Mouse (Mus musculus): Measurements from ENCODE around the gene Klra2. TPM values are rescaled to one million over a fixed set of nuclear protein-coding genes. Genes with fewer than 3 reads are reported as not detected.
A peak's percentile ranks its signal among the peaks of the same experiment; 100 is the strongest.
"Not testable (repeated sequence)": the region's sequence is repeated elsewhere in the genome, so short reads cannot be mapped to it uniquely, and the experiment has no call there.

Klra2 gene
- not detected in 2 replicates for total RNA-seq (2014; fragmentation: Nextera tagmentation)
- not detected in 2 replicates for total RNA-seq (2017)

DNA sequence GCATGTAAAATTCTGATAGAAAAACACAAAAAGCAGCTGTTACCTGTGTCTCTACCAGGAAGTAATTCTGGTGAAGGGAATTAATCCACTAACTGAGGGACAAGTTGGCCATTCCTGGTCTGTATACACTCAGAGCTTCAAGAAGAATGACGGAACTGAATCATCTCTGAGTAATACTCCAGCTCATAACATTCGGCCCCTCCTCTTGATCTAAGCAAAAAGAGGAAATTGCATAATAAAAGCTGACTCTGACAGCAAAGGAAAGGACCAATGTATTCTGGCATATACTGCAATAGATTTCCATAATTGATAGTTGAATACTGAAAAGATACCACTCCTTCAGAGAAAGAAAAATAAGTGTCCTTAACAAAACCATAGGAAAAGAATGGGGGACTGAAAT lies at the start of gene Klra2:
Gene Klra2 (minus strand): TSS at position 157 of the 400 bp plus-strand sequence.
- no peak for ATAC-seq (replicated peaks; ENCODE audit: low FRiP score, low TSS enrichment, poor library complexity, severe bottlenecking)

GRCm38 (mm10) chr6:131294435-131295112 lies 47.4 kb upstream of the Klra2 start:
- no peak for ATAC-seq (replicated peaks; ENCODE audit: low FRiP score, low TSS enrichment, poor library complexity, severe bottlenecking)

DNA sequence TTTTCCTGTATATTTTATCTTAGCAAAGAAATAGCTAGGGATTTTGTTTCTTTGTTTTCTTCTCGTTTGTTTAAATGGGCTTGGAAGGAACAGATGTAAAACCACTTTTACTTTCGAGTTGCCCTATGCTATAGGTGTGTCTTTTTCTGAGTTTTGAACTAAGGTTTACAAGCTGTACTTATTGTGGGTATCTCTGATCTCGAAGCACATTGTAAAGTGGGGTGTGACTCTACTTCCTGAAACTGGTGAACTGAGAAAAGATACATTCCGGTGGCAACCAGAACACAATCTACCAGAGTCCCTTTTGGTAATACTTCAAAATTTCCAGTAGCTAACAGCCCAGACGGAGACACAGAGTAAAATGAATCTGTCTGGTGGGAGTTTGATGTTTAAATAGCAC lies 46.8 kb upstream of the Klra2 start:
- no peak for ATAC-seq (replicated peaks; ENCODE audit: low FRiP score, low TSS enrichment, poor library complexity, severe bottlenecking)

GRCm38 (mm10) chr6:131292991-131293788 lies 46.0 kb upstream of the Klra2 start, which contains the start of gene Magohb:
Gene Magohb (minus strand): TSS chr6:131293244.
- peak; percentile 70 for ATAC-seq (replicated peaks; ENCODE audit: low FRiP score, low TSS enrichment, poor library complexity, severe bottlenecking)

GRCm38 (mm10) chr6:131292276-131292990 lies 45.3 kb upstream of the Klra2 start:
- peak; percentile 28; the same call in 1 of the 2 replicates for ATAC-seq (replicated peaks; ENCODE audit: low FRiP score, low TSS enrichment, poor library complexity, severe bottlenecking)

DNA sequence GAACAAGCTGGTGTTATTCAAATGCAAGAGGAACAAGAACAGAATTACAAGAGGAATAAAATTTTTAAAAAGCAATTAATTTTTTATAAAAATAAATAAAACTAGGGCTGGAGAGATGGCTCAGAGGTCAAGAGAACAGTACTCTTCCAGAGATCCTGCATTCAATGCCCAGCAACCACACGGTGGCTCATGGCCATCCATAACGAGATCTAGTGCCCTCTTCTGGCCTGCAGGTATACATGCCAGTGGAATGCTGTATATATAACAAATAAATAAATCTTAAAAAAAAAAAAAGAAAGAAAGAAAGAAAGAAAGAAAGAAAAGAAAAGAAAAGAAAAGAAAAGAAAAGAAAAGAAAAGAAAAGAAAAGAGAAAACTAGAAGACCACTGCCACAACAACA lies 43.3 kb upstream of the Klra2 start:
- ATAC-seq (replicated peaks; ENCODE audit: low FRiP score, low TSS enrichment, poor library complexity, severe bottlenecking), result peak; percentile 71

DNA sequence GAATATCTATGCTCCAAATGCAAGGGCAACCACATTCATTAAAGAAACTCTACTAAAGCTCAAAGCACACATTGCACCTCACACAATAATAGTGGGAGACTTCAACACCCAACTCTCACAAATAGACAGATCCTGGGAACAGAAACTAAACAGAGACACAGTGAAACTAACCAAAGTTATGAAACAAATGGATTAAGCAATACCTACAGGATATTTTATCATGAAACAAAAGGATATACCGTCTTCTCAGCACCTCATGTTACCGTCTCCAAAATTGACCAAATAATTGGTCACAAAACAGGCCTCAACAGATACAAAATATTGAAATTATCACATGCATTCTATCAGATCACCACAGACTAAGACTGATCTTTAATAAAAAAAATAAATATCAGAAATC lies 31.0 kb upstream of the Klra2 start:
- ATAC-seq (replicated peaks; ENCODE audit: low FRiP score, low TSS enrichment, poor library complexity, severe bottlenecking), result not testable (repeated sequence)

DNA sequence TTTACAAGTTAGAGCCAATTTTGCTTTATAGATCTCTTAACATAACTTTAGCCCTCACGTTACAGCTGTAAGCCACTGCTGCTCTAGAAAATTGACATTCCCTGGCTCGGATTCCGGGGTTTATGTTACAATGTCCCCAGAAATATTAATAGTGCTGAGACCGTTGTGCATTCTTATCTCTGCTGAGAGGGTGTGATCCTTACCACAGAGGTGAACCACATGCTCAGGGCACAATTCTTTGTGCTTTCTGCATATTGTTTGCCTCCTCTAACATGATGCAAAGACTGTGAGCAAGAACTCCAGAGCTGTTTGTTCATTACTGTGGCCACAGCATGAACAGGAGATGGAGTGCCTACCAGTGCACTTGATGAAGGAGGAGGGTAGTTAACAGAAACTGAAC lies 29.5 kb upstream of the Klra2 start:
- peak; percentile 94 for ATAC-seq (replicated peaks; ENCODE audit: low FRiP score, low TSS enrichment, poor library complexity, severe bottlenecking)

DNA sequence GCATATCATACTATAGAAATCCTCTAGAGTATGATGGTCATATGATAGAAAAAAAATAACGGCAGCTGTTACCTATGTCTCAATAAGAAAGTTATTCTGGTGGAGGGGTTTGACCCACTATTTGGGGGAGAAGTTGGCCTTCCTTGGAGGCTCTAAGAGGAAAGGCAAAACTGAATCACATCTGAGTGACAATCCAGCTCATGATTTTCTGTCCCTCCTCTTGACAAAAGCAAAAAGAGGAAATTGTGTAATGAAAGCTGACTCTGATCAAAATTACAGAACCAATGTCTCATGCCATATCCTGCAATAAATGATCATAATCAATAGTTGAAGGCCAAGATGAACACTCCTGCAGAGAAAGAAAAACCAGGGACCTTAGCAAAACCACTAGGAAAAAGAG lies 25.1 kb upstream of the Klra2 start:
- no peak for ATAC-seq (replicated peaks; ENCODE audit: low FRiP score, low TSS enrichment, poor library complexity, severe bottlenecking)

DNA sequence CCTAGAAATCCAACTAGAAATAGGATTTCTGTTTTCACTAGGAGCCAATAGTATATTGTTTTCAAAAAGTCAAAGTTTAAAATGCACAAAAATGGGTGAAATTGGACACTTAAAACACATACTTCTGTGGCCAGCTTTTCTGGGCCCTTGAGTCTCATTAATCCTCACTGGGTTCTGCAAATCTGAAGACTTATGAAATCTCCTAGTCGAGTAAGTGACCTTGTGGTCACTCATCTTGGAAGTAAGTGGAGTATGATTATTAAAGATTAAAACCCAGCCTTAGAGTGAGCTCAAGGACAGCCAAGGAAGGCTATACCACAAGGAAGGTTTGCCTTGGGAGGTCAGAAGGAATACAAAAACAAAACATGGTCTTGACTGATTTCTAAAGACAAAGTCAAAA lies 23.1 kb upstream of the Klra2 start:
- ATAC-seq (replicated peaks; ENCODE audit: low FRiP score, low TSS enrichment, poor library complexity, severe bottlenecking), result no peak

DNA sequence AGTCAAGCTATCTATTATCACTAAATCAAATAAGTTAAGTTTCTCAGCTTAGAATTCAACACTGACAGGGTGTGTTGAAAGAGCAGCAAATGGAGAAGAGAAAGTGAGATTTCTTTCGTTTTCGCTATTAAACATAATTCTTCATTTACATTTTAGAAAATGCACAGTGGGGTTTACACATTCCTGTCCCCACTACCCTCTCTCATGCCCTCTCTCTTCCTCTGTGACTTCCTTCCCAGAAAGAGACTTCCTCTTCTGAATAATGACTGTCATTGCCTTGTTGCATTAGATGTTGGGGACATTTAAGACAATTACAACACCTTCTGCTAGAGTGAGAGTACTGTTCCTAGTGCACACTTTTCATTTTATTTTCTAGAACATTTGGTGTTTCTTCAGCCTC lies 22.4 kb upstream of the Klra2 start:
- no peak for ATAC-seq (replicated peaks; ENCODE audit: low FRiP score, low TSS enrichment, poor library complexity, severe bottlenecking)

DNA sequence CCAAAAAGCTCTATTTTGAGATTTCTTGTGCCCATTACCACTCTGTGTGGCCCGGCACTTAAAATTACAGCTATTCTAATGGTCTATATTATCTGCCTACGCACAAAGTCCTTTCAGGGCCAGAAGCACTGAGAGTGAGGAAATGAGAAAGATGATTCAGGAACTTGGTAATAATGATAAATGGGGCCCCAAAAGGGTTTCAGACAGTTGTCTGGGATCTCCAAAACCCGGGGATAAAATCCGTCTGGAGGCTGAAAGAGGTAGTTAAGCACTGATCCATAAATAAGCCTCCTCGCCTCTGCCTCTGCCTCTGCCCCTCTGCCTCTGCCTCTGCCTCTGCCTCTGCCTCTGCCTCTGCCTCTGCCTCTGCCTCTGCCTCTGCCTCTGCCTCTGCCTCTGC lies 17.0 kb upstream of the Klra2 start:
- no peak for ATAC-seq (replicated peaks; ENCODE audit: low FRiP score, low TSS enrichment, poor library complexity, severe bottlenecking)

DNA sequence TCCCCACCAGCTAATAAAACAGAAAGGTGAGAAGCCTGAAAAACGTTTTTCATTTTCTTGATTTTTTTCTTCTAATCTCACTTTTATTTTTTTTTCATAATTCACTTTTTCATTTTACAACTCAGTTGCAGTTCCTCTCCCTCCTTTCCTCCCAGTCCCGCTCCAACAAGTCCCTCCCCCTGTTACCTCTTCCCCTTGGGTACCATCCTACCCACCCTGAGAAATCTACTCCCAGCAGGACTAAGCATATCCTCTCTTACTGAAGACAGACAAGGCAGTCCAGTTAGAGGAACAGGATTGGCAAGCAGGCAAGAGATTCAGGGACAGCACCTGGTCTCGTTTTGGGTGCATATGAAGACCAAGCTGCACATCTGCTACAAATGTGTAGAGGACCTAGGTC lies 15.6 kb upstream of the Klra2 start:
- no peak for ATAC-seq (replicated peaks; ENCODE audit: low FRiP score, low TSS enrichment, poor library complexity, severe bottlenecking)

- no peak for ATAC-seq (replicated peaks; ENCODE audit: low FRiP score, low TSS enrichment, poor library complexity, severe bottlenecking)
Observed at GRCm38 (mm10) chr6:131262009-131262408, 14.8 kb upstream of the Klra2 start.

DNA sequence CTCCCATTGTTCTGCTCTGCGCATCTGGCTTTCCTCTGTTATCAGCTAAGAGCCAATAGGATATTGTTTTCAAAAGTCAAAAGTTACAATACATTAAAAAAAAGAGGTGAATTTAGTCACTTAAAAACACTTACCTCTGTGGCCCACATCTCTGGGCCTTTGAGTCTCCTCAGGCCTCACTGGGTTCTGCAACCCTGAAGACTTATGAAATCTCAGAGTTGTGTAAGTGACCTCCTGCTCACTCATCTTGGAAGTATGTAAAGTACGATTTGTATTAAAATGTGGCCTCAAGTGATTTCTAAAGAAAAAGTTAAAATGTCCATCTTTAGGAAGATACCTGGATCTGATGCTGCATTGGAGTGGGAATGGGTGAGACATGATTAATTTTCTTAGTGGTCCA lies 2.1 kb downstream of the Klra2 start:
- no peak for ATAC-seq (replicated peaks; ENCODE audit: low FRiP score, low TSS enrichment, poor library complexity, severe bottlenecking)

Other genes starting within 250 kb of the Klra2 start
- 51.5 and 62.2 TPM in 2 replicates for gene Magohb, start 45.9 kb upstream of the Klra2 start, total RNA-seq (2014; fragmentation: Nextera tagmentation)
- gene Magohb, start 45.9 kb upstream of the Klra2 start, total RNA-seq (2017), result 35.7 and 72.0 TPM in 2 replicates
- 0.39 TPM in 1 of 2 replicates, not detected in the other for gene Styk1, start 106.2 kb upstream of the Klra2 start, total RNA-seq (2014; fragmentation: Nextera tagmentation)
- gene Styk1, start 106.2 kb upstream of the Klra2 start, total RNA-seq (2017), result 1.3 and 1.6 TPM in 2 replicates
- gene Ybx3, start 141.1 kb upstream of the Klra2 start, total RNA-seq (2014; fragmentation: Nextera tagmentation), result 620 and 624 TPM in 2 replicates
- gene Ybx3, start 141.1 kb upstream of the Klra2 start, total RNA-seq (2017), result 689 and 900 TPM in 2 replicates
- gene 5430401F13Rik, start 239.0 kb upstream of the Klra2 start, total RNA-seq (2014; fragmentation: Nextera tagmentation), result not detected in 2 replicates
- not detected in 2 replicates for gene 5430401F13Rik, start 239.0 kb upstream of the Klra2 start, total RNA-seq (2017)
- not detected in 2 replicates for gene Gm6619, start 239.0 kb upstream of the Klra2 start, total RNA-seq (2014; fragmentation: Nextera tagmentation)
- not detected in 2 replicates for gene Gm6619, start 239.0 kb upstream of the Klra2 start, total RNA-seq (2017)